Mouse (Mus musculus) spleen, adult 18-20 months (tissue): ENCODE measurements around the gene Sptlc2.
"Not testable (repeated sequence)": the region's sequence is repeated elsewhere in the genome, so short reads cannot be mapped to it uniquely, and the experiment has no call there.

Experiments used
- DNase-seq, 2 experiments: peaks; one replicate each; pipeline ENCODE4 v3.0.0; 2022; ENCODE audit warnings: mixed read lengths in 2 of 2

Sptlc2 gene

DNA sequence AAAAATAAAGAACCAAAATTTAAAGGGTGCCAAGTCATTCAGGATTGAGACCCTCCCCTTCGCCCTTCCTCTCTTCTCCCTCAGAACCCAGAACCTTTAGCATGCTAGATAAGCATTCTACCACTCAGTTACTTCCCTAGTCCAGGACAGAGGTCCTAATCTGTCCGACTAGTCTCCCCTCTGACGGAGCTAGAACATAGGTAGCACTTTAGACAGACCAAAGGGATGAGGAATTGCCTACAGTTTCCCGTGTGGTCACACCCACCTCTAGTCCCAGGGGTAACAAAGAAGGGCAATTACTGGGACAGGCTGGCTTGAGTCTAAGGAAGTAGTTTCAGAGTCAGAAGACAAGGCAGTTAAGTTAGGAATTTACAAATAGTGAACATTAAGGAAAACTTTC is 60.1 kb downstream of the Sptlc2 start:
- no peak for DNase-seq

DNA sequence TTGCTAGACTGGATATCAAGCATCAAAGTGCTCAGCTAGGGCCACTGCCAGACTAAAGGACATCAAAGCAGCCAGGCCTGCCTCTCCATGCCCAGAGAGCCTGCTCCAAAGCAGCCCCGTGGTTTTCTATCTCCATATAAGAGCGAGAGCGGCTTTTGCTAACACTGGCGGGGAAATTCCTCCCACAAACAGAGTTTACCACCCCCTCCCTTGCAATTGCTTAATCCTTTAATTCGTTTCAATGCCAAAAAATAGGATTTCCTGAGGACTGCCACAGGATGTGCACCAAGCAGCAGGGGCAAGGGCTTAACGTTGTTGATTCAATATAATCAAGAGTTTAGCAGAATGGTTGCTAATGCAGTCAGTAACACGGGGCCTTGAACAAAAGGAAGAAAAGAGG is 60.5 kb downstream of the Sptlc2 start:
- DNase-seq: no peak

DNA sequence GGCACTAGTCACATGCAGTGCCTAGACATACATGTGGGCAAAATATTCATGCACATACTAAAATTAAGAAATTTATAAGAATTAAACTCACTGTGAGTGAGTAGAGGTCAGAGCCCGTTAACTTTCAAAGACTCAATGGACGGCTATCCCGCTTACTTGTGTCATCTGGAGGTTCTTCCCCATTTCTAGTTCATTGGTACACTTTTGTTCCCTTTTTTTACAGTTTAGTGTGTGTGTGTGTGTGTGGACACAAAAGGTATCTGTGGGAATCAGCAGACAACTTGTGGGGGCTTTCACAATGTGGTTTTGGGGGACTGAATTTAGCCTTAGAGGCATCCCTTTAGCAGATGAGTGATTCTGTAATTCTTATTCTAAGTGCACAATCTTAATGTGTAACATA is 62.7 kb downstream of the Sptlc2 start:
- no peak for DNase-seq

DNA sequence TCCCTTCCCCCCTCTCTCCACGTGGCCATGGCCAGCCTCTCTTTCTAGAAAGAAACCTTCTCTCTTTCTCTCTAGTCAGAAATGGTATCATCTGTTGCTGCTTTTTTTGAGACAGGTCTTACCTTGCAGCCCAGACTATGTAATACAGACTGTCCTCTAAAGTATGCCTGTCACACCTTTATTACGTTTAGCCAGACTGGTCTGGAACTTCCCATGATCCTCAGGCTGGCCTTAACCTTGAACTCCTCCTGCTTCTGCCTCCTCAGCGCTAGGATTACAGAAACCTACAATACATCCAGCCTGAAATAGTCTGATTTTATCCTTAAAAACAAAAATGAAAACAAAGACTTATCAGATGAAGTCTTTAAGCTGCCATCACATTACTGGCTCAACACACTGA is 68.9 kb downstream of the Sptlc2 start:
- DNase-seq: no peak

DNA sequence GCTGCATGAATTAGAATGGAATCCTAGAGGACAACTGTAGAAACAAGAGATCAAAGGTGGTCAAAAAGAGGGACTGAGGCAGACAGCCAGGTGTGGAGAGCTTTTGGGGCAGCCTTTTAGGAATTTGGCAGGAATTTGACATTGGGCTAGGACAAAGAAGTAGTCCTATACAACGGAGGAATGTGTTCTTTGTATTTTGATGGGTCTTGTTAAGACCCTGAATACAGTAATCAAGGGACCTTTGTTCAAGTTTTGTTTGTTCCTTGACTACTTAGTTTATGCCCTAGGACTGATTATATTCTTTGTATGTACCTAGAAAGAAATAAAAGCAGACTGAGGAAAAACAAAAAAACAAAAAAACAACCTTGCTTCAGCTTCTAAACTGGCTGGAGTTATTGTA is 70.2 kb downstream of the Sptlc2 start:
- no peak for DNase-seq

DNA sequence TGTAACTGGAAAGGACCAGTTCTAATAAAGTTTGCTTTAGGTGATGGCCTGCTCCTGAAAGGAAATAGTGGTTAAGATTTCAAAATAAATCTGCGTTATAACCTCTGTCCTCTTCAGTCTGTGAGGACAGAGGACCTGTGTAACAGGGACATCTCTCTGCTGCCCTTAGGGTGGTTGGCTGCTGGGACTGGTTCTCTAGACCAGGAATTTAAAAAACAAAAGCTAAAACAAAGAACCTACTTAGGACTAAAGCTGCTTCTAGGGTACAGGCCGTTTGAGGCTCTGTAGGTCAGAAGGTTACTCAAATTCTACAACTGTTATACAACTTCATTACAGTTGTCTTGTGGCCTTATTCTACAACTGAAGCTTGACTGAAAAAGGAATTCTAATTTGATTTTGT is 75.1 kb downstream of the Sptlc2 start:
- DNase-seq: no peak

DNA sequence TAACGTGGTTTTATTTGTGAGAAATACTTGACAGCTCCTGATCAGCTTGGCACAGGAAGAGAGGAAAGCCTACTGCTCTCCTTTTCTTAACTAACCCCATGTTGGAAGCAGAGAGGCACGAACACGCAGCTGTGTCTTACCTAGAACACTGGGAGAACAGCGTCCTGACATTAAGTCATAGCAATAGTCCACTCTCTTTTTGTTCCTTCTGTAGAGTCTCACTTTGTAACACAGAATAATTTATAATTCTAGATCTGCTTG is 81.6 kb downstream of the Sptlc2 start:
- not testable (repeated sequence) for DNase-seq

DNA sequence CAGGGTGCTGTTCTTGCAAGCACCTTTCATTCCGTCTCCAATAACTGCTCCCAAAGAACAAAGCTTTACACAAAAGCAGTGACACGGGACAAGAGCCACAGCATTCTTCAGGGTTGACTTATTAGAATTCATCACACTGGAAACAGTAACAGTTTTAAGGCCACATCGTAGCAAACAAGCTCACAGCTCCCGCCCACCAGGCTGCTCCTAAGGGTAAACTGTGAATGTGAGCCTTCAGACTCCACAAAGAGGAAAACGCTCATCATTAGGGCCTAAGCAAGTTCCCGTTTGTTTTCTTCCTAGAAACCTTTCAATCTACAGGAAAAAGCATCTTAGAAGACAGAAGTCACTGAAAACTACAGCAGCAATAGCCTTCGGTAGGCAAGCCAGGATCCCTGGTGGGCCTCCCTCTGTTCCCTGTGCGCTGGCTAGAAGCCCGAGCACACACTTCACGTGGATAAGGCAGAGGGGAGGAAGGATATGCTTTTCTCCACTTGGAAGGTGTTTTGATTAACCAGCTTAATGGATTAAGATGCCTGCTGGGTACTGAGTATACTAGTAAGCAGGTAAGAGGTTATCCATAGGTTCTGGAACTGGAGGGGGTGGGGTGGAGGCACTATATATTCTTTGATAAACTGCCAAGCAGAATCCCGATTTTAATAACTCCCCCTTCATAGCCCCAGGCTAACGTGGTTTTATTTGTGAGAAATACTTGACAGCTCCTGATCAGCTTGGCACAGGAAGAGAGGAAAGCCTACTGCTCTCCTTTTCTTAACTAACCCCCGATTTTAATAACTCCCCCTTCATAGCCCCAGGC is 82.2 kb downstream of the Sptlc2 start:
- no peak for DNase-seq

DNA sequence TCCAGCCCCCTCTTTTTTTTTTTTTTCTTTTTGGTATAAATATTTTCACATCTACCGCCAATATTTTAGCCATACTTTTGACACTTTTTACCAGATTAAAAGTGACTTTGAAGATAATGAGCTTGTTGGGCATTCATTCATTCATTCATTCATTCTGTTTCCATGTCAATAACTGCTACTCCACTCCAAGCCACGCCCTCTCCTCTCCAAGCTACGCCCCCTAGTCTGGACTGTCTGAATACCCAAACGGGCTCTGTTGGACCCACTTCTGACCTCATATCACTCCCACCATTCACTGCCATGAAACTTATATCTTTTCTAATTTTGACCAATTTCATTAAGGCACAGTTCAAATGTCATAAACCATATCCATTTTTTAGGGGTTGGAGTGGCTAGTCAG is 87.0 kb downstream of the Sptlc2 start:
- no peak for DNase-seq

DNA sequence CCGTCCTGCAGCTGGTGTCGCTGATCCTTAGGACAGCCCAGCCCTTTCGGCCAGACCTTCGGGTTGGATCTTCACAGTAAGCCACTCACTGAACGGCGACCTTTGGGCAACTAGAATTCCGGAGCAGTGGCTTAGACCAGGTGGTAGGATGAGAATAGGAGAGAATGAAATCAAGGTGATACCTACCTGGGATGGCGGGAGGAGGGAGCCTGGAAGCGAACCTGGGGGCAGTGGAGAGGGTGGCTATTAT is 87.8 kb downstream of the Sptlc2 start:
- DNase-seq: no peak

DNA sequence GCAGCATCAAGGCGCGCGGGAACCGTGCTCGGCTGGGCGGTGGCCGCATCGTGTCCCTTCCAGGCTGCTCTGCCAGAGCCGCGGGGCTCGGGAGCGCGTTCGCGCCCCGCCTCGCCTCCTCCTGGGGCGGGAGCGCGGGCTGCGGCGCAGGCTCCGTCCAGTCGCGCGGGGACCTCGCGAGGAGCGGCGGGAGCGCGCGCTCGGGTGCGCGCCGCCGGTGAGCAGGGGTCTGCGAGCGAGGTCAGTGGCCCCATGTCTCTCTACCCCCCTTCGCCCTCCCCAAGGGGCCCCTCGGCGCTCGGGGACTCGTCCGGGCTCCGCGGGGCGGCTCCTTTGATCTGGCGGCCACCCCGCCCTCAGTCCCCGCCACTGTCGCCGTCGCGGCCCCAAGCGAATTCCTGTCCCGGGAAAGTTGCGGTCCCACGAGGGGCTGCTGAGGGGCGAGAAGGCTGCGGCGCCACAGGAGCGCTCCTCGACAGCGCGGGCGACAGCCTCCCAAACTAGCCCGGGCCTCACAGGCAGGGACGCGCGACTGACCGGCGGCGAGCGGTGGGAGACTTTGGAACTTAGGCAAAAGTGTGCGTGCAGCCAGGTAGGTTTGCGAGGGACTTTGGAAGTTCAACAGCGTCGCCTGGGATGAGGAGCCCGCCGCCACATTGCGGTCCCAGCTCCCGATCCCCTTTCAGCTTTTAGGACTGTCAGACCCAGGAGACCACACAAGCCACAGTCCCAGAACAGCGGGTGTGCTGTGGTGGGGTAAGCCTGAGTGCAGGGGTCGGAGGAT is 88.3 kb downstream of the Sptlc2 start, which contains the start of gene Ism2:
Gene Ism2, minus strand, starts transcription at position 49 of the 784 bp plus-strand sequence.
- no peak for DNase-seq

DNA sequence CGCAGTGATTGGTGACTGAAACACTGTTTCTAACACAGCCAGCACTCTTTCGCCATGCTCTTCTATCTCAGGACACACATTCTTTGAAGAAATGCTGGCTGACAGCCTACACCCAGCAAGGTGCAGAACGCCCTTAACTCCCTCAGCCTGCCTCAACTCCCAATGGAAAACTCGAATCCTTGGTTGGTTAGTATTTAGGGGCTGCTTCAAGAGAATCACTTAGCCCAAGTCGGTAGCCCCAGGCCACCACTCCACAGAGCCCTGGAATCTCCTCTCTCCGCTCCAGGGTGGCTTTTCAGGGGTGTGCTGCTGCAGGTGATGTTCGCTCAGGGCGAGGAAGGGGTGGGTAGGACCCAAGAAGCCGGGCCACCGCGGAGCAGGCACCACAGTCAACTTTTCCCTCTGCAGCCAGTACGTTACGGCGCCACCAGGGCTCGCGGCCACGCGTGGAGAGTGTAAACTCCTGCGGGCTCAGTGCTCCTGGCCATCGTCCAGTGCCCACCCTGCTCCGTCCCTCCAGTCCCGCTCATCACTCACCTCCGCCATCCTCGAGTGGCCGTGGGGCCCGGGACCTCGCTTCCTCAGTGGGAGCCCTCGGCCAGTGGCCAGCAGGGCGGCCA is 89.0 kb downstream of the Sptlc2 start:
- DNase-seq: no peak

DNA sequence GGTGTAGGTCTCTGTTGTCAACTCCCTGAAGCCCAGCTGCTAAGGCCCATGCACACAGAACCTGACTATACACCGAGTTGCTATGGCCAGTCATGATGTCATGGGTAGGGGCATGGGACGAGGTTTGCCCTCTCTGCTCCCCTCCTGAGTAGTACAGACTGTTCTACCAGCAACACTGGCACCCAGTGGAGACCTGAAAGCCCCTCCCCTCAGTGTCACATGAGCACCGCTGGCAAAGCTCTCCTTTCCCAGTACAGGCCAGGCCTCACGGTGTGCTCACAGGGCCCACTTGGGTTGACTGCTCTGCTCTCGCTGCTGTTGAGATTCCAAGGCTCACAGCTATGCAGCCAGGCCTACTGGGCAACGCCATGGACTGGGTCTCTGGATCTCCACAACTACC is 94.2 kb downstream of the Sptlc2 start:
- DNase-seq: no peak

DNA sequence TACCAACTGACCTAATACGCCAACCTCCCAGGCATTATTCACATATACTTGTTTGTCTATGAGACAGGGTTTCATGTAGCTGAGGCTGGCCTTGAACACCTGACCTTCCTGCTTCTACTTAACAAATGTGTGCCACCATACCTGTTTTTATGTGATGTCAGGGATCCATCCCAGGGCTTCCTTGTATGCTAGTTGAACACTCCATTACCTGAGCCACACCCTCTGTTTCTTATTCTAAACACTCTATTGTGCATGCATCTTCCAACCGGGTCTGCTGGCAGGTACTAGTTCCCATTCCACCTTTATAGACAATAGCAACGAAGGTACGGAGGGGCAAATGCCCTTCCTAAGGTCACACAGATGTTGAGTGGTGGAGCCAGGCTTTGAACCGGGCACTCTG is 99.1 kb downstream of the Sptlc2 start:
- DNase-seq: no peak

DNA sequence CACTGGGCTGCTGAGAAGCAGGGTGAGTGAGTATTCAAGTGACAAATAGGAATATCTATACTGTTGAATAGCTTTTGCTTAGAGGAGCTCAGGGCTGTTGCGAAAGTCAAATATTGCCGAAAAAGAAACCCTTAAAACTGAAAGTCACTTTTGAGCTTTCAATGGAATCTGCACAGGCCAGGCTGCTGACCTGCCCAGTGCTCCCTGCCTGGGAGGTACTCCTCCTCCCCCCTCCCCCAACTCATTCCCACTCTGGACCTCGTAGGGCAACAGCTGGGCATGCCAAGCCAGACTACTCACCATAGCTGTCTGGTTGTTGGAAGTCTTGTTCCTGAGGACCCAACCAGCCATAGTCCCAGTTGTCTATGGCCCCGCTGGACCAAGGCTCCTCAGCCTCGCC is 103.4 kb downstream of the Sptlc2 start:
- no peak for DNase-seq

DNA sequence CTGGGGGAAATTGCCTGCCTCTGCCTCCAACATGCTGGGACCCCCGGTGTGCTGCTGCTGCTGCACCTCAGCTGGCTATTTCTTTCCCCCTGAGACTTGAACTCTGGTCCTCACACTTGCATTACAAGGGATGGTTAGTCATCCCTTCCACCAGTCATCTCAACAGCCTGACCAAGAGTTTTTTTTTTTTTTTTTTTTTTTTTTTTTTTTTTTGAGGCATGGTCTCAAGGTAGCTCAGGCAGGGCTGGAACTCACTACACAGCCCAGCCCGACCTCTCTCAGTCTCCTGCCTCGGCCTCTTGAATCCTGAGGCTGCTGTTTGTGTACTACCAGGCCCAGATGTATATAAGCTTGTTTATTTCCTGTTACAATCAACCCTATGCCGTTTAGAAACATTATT is 103.9 kb downstream of the Sptlc2 start:
- DNase-seq: no peak

DNA sequence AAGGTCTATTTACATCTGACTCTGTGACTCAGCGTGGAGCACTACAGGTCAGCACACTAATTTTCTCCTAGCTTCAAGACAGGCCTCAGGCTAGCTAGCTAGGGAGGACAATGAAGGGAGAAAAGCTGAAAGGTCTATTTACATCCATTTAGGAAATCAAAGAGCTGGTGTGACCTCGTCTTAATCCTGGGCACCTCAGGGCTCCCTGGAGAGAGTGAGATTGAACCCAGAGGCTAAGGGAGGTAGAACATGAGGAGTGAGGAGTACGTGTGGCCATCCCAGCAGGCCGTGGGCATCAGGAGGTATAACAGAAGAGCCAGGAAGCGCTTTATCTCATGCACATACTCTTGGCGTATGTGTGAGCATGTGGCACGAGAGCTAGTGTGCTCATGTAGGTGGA is 104.4 kb downstream of the Sptlc2 start:
- DNase-seq: no peak

DNA sequence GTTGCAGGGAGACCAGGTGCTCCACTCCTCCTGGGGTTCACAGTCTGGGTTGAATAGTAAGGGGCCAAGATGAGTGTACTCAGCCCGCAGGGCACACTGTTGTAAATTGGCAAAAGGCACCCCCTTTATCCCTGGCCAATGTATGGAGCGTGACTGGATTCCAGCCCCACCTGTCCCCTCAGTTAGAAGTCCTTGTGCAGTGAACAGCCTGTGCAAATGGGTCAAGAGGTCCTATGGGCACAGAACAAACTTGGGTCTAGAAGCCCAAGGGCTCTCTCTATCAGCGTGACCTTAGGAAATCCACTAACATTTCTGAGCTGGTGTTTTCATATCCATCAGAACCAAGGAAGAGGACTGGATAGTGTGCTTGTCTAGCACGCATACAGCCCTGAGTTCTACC is 105.4 kb downstream of the Sptlc2 start:
- no peak for DNase-seq

DNA sequence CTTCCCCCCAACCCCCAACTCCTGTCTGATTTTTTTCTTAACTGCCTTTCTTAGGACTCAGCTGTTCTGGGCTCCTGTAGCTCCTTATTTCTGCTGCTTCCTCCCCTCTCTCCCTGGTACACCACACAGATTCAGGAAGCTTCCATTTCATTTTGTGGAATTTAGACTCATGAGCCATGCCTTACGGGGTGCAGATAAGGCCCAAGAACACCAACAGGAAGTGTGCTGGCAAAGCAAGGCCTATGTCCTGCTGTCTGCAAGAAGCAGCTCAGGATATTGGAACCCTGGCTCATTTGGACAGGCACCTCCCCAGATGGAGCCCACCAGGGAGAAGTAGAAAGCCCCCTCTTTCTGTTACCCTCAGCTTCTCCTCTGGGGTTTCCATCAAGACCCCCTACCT is 106.4 kb downstream of the Sptlc2 start:
- DNase-seq: no peak

DNA sequence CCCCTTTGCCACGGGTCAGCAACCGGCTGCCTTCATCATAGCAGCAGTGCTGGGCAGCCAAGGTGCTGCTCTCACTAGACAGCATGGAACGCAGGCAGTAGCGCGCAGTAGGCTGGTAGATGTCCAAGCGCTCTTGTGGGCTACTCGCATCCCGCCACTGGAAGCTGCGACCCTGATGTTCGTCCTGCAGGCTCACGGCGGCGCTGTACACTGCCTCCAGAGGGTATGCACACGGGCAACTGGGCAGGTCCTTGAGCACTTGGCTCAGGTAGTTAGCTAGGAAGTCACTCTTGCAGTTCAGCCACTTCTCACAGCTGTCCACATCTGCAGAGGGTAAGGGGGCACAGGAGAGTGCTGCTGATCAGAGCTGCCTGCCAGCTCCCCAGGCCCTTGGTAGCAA is 108.3 kb downstream of the Sptlc2 start:
- DNase-seq: no peak

DNA sequence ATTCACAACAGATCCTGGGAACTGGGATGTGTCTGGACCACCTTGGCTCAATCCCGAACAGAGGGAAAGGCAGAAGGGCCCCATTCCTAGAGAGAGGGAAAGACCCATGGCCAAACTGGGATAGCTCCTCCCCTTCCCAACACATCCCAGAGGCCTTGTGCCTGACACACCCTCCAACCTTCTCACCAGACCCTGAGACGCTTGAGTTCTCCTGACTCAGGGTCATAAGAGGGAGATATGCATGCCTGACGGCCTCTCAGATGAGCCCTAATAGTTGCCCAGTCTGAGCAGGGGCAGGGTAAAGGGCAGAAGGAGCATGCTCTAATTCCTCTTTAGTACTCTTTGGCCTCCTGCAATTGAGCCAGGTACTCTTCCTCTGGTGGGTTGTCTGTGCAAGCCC is 108.8 kb downstream of the Sptlc2 start:
- DNase-seq: no peak

DNA sequence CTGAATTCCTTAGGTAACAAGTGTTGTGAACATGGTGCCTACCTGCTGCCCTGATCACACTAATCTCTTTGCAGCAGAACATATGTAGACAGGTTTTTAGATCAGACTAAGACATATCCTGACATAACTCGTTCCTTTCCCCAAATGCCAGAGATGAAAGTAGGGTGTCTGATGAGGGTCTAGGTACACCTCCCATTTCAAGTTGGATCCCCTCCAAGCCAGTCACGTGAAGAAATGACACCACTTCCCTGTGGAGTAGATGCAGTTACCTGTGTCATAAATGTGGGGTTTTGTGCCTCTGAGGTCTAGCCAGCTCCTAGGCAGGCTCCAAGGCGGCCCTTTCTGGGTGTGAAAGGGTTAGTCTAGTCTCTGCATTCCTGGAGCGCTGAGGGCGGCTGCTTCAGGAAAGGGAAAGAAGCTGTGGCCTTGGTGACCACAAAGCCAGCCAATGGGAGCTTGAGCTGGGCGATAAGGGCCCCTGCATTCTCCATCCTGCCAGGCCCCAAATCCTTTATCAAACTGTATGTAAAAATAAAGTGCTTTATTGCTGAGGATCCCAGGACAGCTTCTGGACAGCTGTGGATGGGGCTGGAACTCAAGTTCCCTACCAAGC is 109.9 kb downstream of the Sptlc2 start:
- DNase-seq: no peak

DNA sequence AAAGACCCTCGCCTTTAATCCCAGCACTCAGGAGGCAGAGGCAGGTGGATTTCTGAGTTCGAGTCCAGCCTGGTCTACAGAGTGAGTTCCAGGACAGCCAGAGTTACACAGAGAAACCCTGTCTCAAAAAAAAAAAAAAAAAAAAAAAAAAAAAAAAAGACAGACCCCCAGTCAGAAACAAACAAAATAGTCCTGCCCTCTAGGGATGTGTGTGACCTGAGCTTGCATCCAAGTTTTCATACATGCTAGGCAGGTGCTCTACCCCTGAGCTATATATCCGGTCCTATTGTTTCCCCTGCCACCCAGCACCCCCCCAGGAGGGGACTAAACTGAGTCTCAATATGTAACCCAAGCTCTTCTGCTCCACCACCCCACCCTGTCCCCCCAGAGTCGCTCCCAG is 110.9 kb downstream of the Sptlc2 start:
- DNase-seq: not testable (repeated sequence)
